Mouse (Mus musculus): ENCODE results near the gene Gm9833.

DNA sequence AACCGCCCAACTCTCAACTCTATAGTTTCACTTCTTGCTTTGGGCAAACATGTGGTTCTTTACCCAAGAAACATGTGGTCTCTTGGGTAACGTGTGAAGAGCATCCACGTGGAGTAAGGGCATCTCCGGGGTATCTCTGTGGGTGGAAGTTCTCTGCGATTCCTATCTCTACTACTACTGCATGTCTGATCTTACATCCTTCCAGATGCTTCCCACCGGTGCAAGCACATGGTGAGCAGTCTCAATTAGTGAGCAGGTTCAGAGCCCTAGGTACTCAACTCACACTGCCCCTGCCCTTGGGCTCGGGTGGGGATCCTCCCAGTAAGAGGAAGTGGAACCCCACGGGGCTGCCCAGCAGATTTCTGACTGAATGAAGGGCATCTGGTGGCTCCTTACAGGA is 399 bp upstream of the Gm9833 start:
- TF ChIP-seq EP300 (IDR thresholded peaks at IDR 0.05) (no peak), CTCF (IDR thresholded peaks at IDR 0.05) (no peak)
